Mouse (Mus musculus): ENCODE measurements around the gene Magi1. TPM values are rescaled to one million over a fixed set of nuclear protein-coding genes. Genes with fewer than 3 reads are reported as not detected.

The Magi1 gene
- polyA plus RNA-seq, 1 experiment from 2014 or later = 23.5 TPM

- no peak overlapping the region for H3K4me3 ChIP-seq (ENCODE audit: low read depth, low read length)
- no peak overlapping the region for H3K9ac ChIP-seq (ENCODE audit: low read length)
- H3K27ac ChIP-seq (ENCODE audit: low read depth, low read length) = no peak overlapping the region
- H3K9me3 ChIP-seq (ENCODE audit: control insufficient read depth, low read length) = no peaks in the 10 kb centered on the region
- no peak for ATAC-seq (ENCODE audit: insufficient read depth, low FRiP score, low TSS enrichment)
- 63% methylated on average over 5 of the region's 5 CpGs for WGBS
- no peak overlapping the region for H3K4me2 ChIP-seq (ENCODE audit: low read depth)
- no peaks in the 10 kb centered on the region for H3K36me3 ChIP-seq (ENCODE audit: control insufficient read depth, insufficient read depth, low read length)
- no peaks in the 10 kb centered on the region for H3K27me3 ChIP-seq (ENCODE audit: control insufficient read depth, insufficient read depth, low read length)
- no peaks in the 10 kb centered on the region for H3K4me1 ChIP-seq (ENCODE audit: control insufficient read depth, insufficient read depth, low read length)
- no peak for DNase-seq (ENCODE audit: low spot score)
Observed at GRCm38 (mm10) chr6:93704350-93704749, 579.4 kb downstream of the Magi1 start.

- 89% methylated on average over 13 of the region's 13 CpGs for WGBS
- Histone ChIP-seq H3K4me3 (ENCODE audit: low read depth, low read length) (no peak overlapping the region), H3K27me3 (ENCODE audit: control insufficient read depth, insufficient read depth, low read length) (no peaks in the 10 kb centered on the region), H3K9ac (ENCODE audit: low read length) (no peak overlapping the region), H3K27ac (ENCODE audit: low read depth, low read length) (no peak overlapping the region), H3K4me2 (ENCODE audit: low read depth) (no peak overlapping the region), H3K9me3 (ENCODE audit: control insufficient read depth, low read length) (no peaks in the 10 kb centered on the region), H3K4me1 (ENCODE audit: control insufficient read depth, insufficient read depth, low read length) (no peaks in the 10 kb centered on the region), H3K36me3 (ENCODE audit: control insufficient read depth, insufficient read depth, low read length) (peaks cover 3% of the 10 kb centered on the region; the same call in 1 of the 2 replicates)
- ATAC-seq (ENCODE audit: insufficient read depth, low FRiP score, low TSS enrichment) = no peak
- no peak for DNase-seq (ENCODE audit: low spot score)
Observed at GRCm38 (mm10) chr6:93699436-93699835, 584.3 kb downstream of the Magi1 start.

- 91% methylated on average over 5 of the region's 5 CpGs for WGBS
- no peak overlapping the region for H3K27ac ChIP-seq (ENCODE audit: low read depth, low read length)
- DNase-seq (ENCODE audit: low spot score) = no peak
Observed at GRCm38 (mm10) chr6:93697956-93698355, 585.8 kb downstream of the Magi1 start.

GRCm38 (mm10) chr6:93678766-93679165, 605.0 kb downstream of the Magi1 start:
- H3K4me1 ChIP-seq (ENCODE audit: control insufficient read depth, insufficient read depth, low read length) = no peaks in the 10 kb centered on the region
- H3K4me3 ChIP-seq (ENCODE audit: low read depth, low read length) = no peak overlapping the region
- 85% methylated on average over 17 of the region's 17 CpGs for WGBS
- no peaks in the 10 kb centered on the region; the same call in 1 of the 2 replicates for H3K36me3 ChIP-seq (ENCODE audit: control insufficient read depth, insufficient read depth, low read length)
- no peak overlapping the region for H3K9ac ChIP-seq (ENCODE audit: low read length)
- H3K27ac ChIP-seq (ENCODE audit: low read depth, low read length) = no peak overlapping the region
- no peaks in the 10 kb centered on the region for H3K9me3 ChIP-seq (ENCODE audit: control insufficient read depth, low read length)
- no peak for ATAC-seq (ENCODE audit: insufficient read depth, low FRiP score, low TSS enrichment)
- no peak for DNase-seq (ENCODE audit: low spot score)
- H3K4me2 ChIP-seq (ENCODE audit: low read depth) = no peak overlapping the region
- H3K27me3 ChIP-seq (ENCODE audit: control insufficient read depth, insufficient read depth, low read length) = no peaks in the 10 kb centered on the region

More at GRCm38 (mm10) chr6:93697956-93698355, 585.8 kb downstream of the Magi1 start:
- Histone ChIP-seq H3K27me3 (ENCODE audit: control insufficient read depth, insufficient read depth, low read length) (no peaks in the 10 kb centered on the region), H3K36me3 (ENCODE audit: control insufficient read depth, insufficient read depth, low read length) (peaks cover 3% of the 10 kb centered on the region; the same call in 1 of the 2 replicates), H3K9me3 (ENCODE audit: control insufficient read depth, low read length) (no peaks in the 10 kb centered on the region), H3K9ac (ENCODE audit: low read length) (no peak overlapping the region), H3K4me1 (ENCODE audit: control insufficient read depth, insufficient read depth, low read length) (no peaks in the 10 kb centered on the region), H3K4me3 (ENCODE audit: low read depth, low read length) (no peak overlapping the region), H3K4me2 (ENCODE audit: low read depth) (no peak overlapping the region)
- ATAC-seq (ENCODE audit: insufficient read depth, low FRiP score, low TSS enrichment) = no peak

DNA sequence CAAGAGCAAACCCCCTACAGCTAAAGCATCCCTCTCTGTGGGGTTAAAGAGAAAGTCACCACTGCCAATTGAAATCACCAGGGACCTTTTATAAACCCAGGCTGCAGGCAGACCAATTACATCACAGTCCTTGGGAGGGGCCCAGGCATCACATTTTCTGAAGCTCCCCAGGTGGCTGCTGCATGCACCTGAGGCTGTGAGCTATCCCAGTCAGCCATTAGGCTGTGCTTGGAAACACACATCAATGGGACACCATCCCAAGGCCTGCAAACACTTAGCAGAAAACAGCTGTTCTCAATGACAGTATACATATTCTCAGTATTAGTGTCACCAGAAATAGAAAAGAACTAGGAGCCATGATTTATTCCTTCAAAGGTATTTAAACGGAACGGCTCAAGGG, 617.0 kb downstream of the Magi1 start:
- no peaks in the 10 kb centered on the region for H3K27me3 ChIP-seq (ENCODE audit: control insufficient read depth, insufficient read depth, low read length)
- H3K4me3 ChIP-seq (ENCODE audit: low read depth, low read length) = no peak overlapping the region
- H3K27ac ChIP-seq (ENCODE audit: low read depth, low read length) = no peak overlapping the region
- DNase-seq (ENCODE audit: low spot score) = no peak
- no peak overlapping the region for H3K4me2 ChIP-seq (ENCODE audit: low read depth)
- no peak for ATAC-seq (ENCODE audit: insufficient read depth, low FRiP score, low TSS enrichment)
- no peaks in the 10 kb centered on the region for H3K9me3 ChIP-seq (ENCODE audit: control insufficient read depth, low read length)
- no peaks in the 10 kb centered on the region for H3K36me3 ChIP-seq (ENCODE audit: control insufficient read depth, insufficient read depth, low read length)
- no peaks in the 10 kb centered on the region for H3K4me1 ChIP-seq (ENCODE audit: control insufficient read depth, insufficient read depth, low read length)
- H3K9ac ChIP-seq (ENCODE audit: low read length) = no peak overlapping the region
- 46% methylated on average over 2 of the region's 2 CpGs for WGBS

DNA sequence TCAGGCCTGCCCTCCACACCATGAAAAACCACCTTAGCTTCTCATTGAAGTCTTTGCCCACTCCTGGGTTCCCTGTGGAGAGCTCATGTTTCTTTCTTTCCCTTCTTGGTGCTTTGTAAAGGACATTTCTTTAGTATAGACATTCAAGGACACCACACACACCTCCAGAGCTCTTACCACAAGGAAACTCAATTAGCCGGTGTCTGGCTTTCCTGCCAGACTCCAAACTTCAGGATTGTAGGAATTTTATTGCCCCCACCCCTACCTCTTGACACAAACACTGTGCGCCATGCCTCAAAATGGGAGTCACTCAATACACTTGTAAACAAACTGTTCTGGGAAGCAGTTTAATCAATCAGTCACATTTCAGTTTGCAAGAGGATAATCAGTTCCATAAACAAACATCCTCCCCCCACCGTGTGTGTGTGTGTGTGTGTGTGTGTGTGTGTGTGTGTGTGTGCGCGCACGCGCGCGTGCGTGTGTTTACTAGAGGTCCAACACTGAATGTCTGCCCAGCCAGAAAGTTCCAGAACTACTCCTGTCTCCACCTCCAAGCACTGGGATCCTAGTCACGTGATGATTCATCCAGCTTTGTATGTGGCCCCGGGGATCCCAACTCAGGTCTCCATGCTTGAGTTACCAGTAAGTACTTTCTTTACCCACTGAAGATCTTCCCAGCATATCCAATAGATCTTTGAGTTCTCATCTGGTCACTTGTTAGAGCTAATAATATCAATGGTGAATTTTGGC, 618.5 kb downstream of the Magi1 start:
- DNase-seq (ENCODE audit: low spot score) (no peak), ATAC-seq (ENCODE audit: insufficient read depth, low FRiP score, low TSS enrichment) (no peak)
- Histone ChIP-seq H3K4me3 (ENCODE audit: low read depth, low read length) (no peak overlapping the region), H3K9ac (ENCODE audit: low read length) (no peak overlapping the region), H3K27me3 (ENCODE audit: control insufficient read depth, insufficient read depth, low read length) (no peaks in the 10 kb centered on the region), H3K27ac (ENCODE audit: low read depth, low read length) (no peak overlapping the region), H3K4me2 (ENCODE audit: low read depth) (no peak overlapping the region), H3K9me3 (ENCODE audit: control insufficient read depth, low read length) (no peaks in the 10 kb centered on the region), H3K4me1 (ENCODE audit: control insufficient read depth, insufficient read depth, low read length) (no peaks in the 10 kb centered on the region), H3K36me3 (ENCODE audit: control insufficient read depth, insufficient read depth, low read length) (no peaks in the 10 kb centered on the region)
- WGBS = 85% methylated on average over 11 of the region's 12 CpGs

DNA sequence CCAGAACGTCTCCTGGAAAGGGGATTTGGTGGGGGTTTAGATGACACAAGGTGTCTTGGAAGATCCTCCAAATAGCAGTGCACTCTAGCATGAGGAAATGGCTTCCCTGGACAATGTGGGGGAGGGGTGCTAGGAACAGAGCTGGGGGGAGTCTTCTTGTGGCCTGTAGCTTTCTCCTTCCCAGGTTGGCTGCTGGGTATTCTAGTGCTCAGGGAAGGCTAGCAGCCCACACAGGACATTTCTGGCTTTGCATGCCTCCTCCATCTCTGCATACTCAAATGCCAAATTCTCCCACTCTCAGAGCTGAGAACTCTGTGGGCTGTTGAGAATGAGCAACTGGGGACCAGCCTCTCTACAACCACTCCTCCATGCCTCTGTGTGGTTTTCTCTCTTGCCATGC, 622.6 kb downstream of the Magi1 start:
- Histone ChIP-seq H3K4me1 (ENCODE audit: control insufficient read depth, insufficient read depth, low read length) (no peaks in the 10 kb centered on the region), H3K9ac (ENCODE audit: low read length) (no peak overlapping the region), H3K9me3 (ENCODE audit: control insufficient read depth, low read length) (no peaks in the 10 kb centered on the region), H3K27ac (ENCODE audit: low read depth, low read length) (no peak overlapping the region), H3K4me2 (ENCODE audit: low read depth) (no peak overlapping the region), H3K36me3 (ENCODE audit: control insufficient read depth, insufficient read depth, low read length) (no peaks in the 10 kb centered on the region), H3K27me3 (ENCODE audit: control insufficient read depth, insufficient read depth, low read length) (no peaks in the 10 kb centered on the region), H3K4me3 (ENCODE audit: low read depth, low read length) (no peak overlapping the region)
- 25% methylated on average over 1 of the region's 1 CpGs for WGBS
- no peak for ATAC-seq (ENCODE audit: insufficient read depth, low FRiP score, low TSS enrichment)
- no peak for DNase-seq (ENCODE audit: low spot score)

DNA sequence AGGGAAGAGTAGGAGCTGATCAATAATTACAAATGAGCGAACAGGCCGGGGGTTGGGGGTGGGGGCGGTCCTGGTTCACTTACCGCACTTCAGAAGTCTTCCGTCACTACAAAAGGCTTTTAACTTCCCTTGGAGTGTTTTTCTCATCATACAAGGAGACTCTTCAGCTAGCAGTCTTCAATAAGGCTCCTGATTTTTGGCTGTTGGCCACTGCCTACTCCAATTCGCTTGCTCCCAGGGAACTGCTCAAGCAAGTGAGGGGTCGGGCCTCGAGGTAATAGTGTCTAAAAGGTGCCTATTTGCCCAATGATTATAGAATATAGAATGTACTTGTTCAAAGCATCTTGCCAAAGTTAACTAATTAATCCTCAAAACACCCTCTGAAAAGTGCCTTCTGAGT, 624.2 kb downstream of the Magi1 start:
- Histone ChIP-seq H3K4me3 (ENCODE audit: low read depth, low read length) (no peak overlapping the region), H3K9me3 (ENCODE audit: control insufficient read depth, low read length) (no peaks in the 10 kb centered on the region), H3K4me1 (ENCODE audit: control insufficient read depth, insufficient read depth, low read length) (no peaks in the 10 kb centered on the region), H3K36me3 (ENCODE audit: control insufficient read depth, insufficient read depth, low read length) (no peaks in the 10 kb centered on the region), H3K4me2 (ENCODE audit: low read depth) (no peak overlapping the region), H3K27me3 (ENCODE audit: control insufficient read depth, insufficient read depth, low read length) (no peaks in the 10 kb centered on the region), H3K27ac (ENCODE audit: low read depth, low read length) (no peak overlapping the region), H3K9ac (ENCODE audit: low read length) (no peak overlapping the region)
- WGBS = 49% methylated on average over 8 of the region's 8 CpGs
- ATAC-seq (ENCODE audit: insufficient read depth, low FRiP score, low TSS enrichment) (no peak), DNase-seq (ENCODE audit: low spot score) (no peak)

DNA sequence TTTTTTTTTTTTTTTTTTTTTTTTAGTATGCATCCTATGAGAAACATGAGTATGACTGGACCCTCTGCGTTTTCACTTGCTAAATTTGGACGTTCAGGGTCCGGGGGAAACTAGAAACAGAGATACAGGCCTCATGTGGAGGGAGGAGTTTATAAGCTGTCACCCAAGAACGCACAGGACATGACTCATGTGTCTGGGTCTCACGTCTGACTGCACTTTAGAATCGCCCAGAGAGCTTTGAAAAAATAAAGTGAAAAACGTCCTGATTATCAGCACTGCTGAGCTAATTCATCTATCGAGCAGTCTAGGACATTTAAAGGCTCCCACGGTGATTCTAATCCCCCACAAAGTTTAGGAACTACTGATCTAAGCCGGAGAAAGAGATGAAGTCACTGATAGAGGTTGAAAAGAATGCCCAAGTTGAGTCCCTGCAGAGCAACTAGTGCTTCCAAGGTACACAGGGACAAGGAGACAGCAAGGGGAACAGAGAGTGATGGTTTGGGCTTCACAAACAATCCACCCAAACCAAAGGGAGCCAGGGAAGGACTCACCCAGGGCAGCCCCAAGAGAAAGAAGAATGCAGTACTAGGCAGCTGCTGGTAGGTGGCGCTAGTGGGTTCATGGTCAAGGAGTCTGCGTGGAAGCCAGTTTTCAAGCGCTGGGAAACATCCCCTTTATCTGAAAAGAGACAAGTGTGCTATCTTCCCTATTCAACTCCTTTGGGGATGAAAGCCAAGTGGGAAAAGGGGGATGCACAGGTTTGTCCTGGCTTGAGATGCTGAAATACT, 626.3 kb downstream of the Magi1 start:
- H3K4me2 ChIP-seq (ENCODE audit: low read depth) = no peak overlapping the region
- no peaks in the 10 kb centered on the region for H3K9me3 ChIP-seq (ENCODE audit: control insufficient read depth, low read length)
- H3K36me3 ChIP-seq (ENCODE audit: control insufficient read depth, insufficient read depth, low read length) = no peaks in the 10 kb centered on the region
- H3K4me3 ChIP-seq (ENCODE audit: low read depth, low read length) = no peak overlapping the region
- H3K4me1 ChIP-seq (ENCODE audit: control insufficient read depth, insufficient read depth, low read length) = no peaks in the 10 kb centered on the region
- 37% methylated on average over 13 of the region's 13 CpGs for WGBS
- ATAC-seq (ENCODE audit: insufficient read depth, low FRiP score, low TSS enrichment) (no peak), DNase-seq (ENCODE audit: low spot score) (peak; percentile 80)
- no peak overlapping the region for H3K9ac ChIP-seq (ENCODE audit: low read length)
- no peak overlapping the region for H3K27ac ChIP-seq (ENCODE audit: low read depth, low read length)
- H3K27me3 ChIP-seq (ENCODE audit: control insufficient read depth, insufficient read depth, low read length) = no peaks in the 10 kb centered on the region

Data from neural tube, embryonic 11.5 days (tissue).